Mouse (Mus musculus) brown adipose tissue, adult 24 weeks (tissue): ENCODE results near the gene 1520401A03Rik. TPM values are rescaled to one million over a fixed set of nuclear protein-coding genes. Genes with fewer than 3 reads are reported as not detected.
A peak's percentile ranks its signal among the peaks of the same experiment; 100 is the strongest.
"Not testable (repeated sequence)": the region's sequence is repeated elsewhere in the genome, so short reads cannot be mapped to it uniquely, and the experiment has no call there.

Source experiments
- H3K27ac ChIP-seq: fragments of 200-500 bp; replicated peaks from 2 replicates; pipeline ENCODE4 v1.5.1; 2012; ENCODE audit warnings: low read depth, mild to moderate bottlenecking, low read length
- H3K4me1 ChIP-seq: fragments of 200-500 bp; 2 replicates; pipeline ENCODE4 v1.6.1; 2012; ENCODE audit warnings: low read length, mixed read lengths; ENCODE audit not compliant: control insufficient read depth, insufficient read depth, insufficient read length
- H3K4me3 ChIP-seq: fragments of 200-500 bp; 2 replicates; pipeline ENCODE4 v1.5.1; 2012; ENCODE audit warnings: low read depth, mild to moderate bottlenecking, low read length, moderate library complexity; ENCODE audit not compliant: insufficient read depth
- polyA plus RNA-seq: library from polyadenylated mRNA; stranded (reverse); fragments of >200 nt; gene quantifications from 2 replicates; pipeline ENCODE4 v1.2.4, GENCODE M21; 2012; ENCODE audit not compliant: missing spikeins, insufficient read depth, insufficient read length

The 1520401A03Rik gene
- not detected in 2 replicates for polyA plus RNA-seq

DNA sequence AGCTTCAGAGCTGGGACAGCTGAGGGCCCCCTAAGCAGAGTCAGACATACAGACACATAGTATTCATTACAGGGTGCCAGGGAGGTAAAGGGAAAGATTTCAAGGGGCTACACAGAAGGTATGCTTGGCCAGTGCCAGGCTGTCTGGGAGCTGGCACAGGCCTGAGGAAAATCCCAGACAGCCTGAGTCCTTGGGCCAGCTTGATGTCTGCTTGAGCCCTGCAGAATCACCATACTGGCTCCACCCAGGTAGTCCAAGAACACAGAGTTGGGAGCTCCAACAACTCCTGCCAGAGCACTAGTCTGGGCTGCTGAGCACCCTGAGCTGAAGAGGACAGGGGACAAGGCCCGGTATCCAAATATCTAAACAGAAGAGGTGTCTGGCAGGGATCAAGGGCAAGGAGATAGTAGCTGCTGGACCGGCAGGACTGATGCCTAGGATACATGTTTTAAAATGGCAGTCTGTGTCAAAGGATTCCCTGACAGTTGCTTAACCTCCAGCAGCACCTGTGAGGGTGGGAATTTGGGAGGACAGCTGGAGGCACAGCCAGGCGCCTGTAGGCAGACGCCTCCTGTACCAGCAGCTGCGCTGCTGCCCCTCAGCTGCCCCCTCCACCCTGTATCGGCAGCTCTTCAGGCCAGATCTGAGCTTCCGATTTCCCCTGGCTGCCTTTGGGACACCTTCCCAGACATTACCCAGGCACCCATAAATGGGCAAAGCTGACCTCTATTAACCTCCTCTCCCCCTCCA lies at the start of gene 1520401A03Rik:
Gene 1520401A03Rik (minus strand): TSS at position 408 of the 750 bp plus-strand sequence.
- no peak within 1 kb of the TSS for H3K27ac ChIP-seq
- no peak within 1 kb of the TSS for H3K4me3 ChIP-seq
- no peaks in the 10 kb centered on the region for H3K4me1 ChIP-seq

GRCm38 (mm10) chr17:23772219-23772556 lies 49.6 kb upstream of the 1520401A03Rik start:
- H3K27ac ChIP-seq, H3K4me1 ChIP-seq, H3K4me3 ChIP-seq: not testable (repeated sequence)

DNA sequence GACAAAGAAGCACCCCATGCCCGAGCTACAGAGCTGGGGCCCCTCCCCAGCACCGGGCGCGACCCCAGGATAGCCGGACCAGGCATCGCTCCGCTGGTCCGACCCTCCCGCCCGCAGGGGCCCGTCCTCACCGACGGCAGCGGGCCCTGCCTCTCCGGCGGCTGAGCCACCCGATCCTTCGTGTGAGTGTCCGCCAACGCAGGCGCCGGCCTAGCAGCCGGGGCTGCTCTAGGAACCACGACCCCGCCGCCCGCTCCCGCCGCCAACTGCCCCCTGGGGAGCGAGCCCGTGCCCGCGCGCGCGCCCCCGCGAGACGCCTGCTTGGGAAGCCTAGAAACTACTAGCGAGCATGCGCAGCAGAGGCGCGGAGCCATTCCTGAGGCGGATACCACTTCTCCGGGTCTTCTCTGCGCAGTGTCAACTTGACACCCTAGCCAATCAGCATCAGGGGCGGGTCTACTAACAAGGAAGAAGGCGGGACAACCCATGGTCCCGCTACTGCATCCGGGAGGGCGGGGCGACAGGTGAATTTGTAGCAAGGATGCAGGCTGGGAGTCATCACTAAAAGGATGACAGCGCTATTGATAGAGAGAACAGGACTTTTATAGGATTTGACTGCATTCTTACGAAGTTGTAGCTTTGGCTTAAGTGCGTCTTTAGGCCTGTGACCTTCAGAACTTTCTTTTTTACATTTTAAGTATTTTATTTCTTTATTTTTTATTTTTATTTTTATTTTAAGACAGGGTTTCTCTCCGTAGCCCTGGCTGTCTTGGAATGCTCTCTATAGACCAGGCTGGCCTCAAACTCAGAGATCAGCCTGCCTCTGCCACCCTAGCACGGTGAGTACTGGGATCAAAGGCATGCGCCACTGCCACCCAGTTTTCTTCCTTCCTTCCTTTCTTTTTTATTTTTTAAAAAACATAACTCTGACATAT lies 49.0 kb upstream of the 1520401A03Rik start, which contains the start of gene Flywch1:
Gene Flywch1 (minus strand): TSS at position 319 of the 935 bp plus-strand sequence.
- peak within 1 kb of the TSS; percentile 89 for H3K4me3 ChIP-seq
- peak within 1 kb of the TSS; percentile 44 for H3K27ac ChIP-seq
- no peaks in the 10 kb centered on the region for H3K4me1 ChIP-seq

GRCm38 (mm10) chr17:23770896-23771283 lies 48.3 kb upstream of the 1520401A03Rik start:
- Histone ChIP-seq H3K27ac (peak overlapping the region; percentile 44), H3K4me3 (peak overlapping the region; percentile 89), H3K4me1 (no peaks in the 10 kb centered on the region)

- H3K4me1 ChIP-seq, result no peaks in the 10 kb centered on the region
- no peak overlapping the region for H3K27ac ChIP-seq
- H3K4me3 ChIP-seq, result peak overlapping the region; percentile 89
These were observed 47.9 kb upstream of the 1520401A03Rik start for GRCm38 (mm10) chr17:23770493-23770892.

DNA sequence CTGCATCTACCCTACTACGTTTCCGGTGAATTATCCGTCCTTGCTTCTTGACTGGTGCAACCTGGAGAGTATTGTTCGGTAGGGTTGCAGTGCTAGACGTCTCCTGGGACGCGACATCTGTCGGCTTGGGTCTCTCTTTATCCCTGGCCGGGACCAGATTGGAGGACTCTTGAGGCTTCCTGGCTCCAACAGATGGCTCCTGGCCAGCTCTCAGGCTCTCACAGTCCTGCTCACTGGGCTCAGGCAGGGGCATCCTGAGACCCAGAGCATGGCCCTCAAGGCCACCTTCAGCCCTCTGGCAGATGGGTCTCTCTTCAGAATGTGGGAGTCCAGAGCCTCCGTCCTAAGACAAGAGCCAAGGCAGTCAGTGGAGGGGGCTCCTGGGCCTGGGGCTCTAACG lies 40.4 kb upstream of the 1520401A03Rik start:
- Histone ChIP-seq H3K4me3 (no peak overlapping the region), H3K27ac (no peak overlapping the region), H3K4me1 (no peaks in the 10 kb centered on the region)

- Histone ChIP-seq H3K4me1 (no peaks in the 10 kb centered on the region), H3K27ac (no peak overlapping the region), H3K4me3 (no peak overlapping the region)
These were observed 38.6 kb upstream of the 1520401A03Rik start for GRCm38 (mm10) chr17:23761155-23761554.

DNA sequence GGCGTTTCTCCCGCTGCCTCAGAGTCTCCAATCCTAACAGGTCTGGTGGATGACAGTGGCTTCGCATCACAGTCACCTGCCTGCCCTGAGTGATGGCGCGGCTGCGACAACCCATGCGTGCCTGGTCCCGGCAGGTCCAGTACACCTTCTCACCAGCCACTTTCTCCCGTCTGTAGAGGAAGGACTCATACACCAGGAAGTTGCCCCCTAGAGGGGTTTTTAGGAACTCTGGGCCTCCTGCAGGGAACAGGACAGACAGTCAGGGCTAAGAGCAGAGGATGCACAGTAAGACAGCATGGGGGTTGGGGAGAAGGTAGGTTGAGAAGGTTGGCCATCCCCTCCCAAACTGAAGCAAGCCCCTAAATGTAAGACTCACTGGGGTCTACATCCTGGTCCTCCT lies 37.6 kb upstream of the 1520401A03Rik start:
- H3K4me3 ChIP-seq, result no peak overlapping the region
- no peak overlapping the region for H3K27ac ChIP-seq
- no peaks in the 10 kb centered on the region for H3K4me1 ChIP-seq

DNA sequence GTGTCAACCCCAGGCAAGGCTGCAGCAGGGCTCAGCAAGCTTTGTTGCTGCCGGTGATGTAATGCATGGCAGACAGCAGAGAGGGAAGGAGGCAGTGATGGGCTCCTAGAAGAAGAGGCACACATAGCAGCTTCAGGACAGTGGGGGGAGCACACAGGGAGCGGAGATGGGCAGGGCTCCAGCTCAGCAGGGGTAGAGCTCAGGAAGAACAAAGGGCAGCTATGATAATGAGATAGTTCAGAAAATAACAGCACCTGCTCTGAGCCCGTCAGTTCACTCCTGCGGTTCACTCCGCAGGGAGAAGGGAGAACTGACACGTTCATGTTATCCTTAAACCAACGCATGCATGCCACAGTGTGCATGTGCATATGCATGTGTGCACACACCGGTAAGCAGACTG lies 36.2 kb upstream of the 1520401A03Rik start:
- Histone ChIP-seq H3K4me1 (no peaks in the 10 kb centered on the region), H3K4me3 (no peak overlapping the region), H3K27ac (no peak overlapping the region)

- Histone ChIP-seq H3K4me3 (no peak overlapping the region), H3K4me1 (no peaks in the 10 kb centered on the region), H3K27ac (no peak overlapping the region)
These were observed 35.0 kb upstream of the 1520401A03Rik start for GRCm38 (mm10) chr17:23757581-23757980.

DNA sequence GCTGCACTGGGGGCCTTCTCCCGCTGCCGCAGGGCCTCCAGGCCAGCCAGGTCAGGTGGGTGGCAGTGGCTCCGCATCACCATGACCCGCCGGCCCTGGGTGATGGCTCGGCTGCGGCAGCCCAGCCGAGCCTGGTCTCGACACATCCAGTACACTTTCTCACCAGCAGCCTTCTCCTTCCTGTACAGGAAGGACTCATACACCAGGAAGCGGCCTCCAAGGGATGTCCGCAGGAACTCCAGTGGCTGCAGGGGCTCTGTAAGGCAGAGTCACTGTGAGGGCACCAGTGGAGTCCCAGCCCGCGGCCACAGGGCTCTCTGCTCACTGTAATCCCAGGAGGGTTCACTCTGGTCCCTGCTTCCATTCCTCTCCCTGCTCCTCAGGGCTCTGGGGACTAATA lies 33.1 kb upstream of the 1520401A03Rik start:
- Histone ChIP-seq H3K4me3 (peak overlapping the region; percentile 45), H3K27ac (peak overlapping the region; percentile 94), H3K4me1 (no peaks in the 10 kb centered on the region)

DNA sequence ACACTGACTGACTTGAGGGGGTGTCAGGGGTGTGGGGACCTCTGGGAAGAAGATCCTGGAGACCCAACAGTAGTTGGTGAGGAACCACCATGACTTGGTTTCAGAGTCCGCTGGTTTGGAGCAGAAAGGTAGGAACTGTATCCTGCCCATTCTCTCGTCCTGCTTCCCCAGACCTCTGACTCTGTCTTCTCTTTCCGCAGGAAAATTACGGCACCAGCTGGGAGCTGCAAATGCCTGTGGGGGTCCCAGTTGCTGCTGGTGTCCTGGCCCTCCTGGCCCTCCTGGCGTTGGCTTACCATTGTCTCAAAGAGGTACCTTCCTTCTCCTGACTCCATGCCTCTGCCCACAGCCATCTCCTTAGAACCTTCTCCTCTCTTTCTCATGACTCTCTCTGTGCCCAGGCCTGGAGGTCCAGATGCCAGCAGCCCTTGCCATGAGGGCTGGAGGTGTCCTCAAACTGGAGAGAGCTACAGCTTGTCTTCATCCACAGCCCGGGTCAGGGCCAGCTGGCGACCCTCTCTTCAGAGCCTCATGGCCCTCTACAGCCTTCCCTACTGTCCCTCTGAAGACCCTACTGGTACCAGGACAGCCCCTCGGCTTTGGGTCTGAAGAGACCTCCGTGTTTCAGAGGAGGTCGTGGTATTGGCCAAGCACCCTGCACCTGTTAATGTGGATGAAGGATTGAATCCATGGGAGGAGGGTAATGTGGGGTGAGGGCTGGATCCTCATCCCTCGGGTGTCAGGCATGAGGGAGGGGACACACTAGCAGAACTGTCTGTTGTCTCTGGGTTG lies 27.0 kb upstream of the 1520401A03Rik start:
- H3K4me3 ChIP-seq, result peak overlapping the region; percentile 63
- peak overlapping the region; percentile 87 for H3K27ac ChIP-seq
- H3K4me1 ChIP-seq, result no peaks in the 10 kb centered on the region

GRCm38 (mm10) chr17:23748631-23749391 lies 26.2 kb upstream of the 1520401A03Rik start:
- Histone ChIP-seq H3K27ac (peak overlapping the region; percentile 87), H3K4me3 (peak overlapping the region; percentile 63), H3K4me1 (no peaks in the 10 kb centered on the region)

DNA sequence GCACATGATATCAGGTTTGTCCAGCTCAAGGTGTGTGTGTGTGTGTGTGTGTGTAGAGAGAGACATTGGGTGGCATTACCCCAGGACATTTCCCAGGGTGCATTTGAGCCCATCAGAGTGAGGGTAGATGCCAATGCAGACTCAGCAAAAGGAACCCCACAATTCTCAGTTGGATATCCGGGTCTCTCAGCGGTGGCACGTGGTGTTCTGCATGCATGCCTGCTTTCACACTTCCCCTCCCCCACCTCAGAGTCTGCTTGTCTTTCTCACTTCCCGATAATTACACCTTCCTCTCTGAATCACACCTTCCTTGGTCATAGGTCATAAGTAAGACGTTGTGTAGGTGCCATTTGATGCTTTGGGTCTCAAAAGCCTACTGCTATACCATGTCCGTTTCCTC lies 25.4 kb upstream of the 1520401A03Rik start:
- Histone ChIP-seq H3K4me1 (no peaks in the 10 kb centered on the region), H3K27ac (no peak overlapping the region), H3K4me3 (no peak overlapping the region)
